Mouse (Mus musculus): ENCODE results near the gene Adarb2.

Gene Adarb2

DNA sequence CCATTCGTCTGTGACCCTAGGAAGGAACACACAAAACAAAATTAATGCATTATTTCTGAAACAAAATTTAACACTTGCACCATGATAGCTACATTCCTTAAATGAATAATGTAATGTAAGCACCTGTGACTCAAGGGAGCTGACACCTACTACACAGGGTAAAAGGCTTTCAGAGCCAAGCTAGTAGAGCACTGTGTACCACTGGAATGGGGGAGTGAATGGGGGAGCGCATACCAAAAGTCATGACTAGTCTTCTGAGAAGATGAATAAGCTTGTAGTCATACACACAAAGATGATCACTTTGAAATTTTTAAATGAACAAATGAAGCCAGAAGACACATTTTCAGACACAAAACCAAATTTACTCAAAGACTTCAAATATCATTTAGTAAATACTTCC, 603.3 kb downstream of the Adarb2 start:
- no peak for DNase-seq

All from right cerebral cortex, postnatal 25 days (tissue).